Mouse (Mus musculus): ENCODE results near the gene Adcy1.

DNA sequence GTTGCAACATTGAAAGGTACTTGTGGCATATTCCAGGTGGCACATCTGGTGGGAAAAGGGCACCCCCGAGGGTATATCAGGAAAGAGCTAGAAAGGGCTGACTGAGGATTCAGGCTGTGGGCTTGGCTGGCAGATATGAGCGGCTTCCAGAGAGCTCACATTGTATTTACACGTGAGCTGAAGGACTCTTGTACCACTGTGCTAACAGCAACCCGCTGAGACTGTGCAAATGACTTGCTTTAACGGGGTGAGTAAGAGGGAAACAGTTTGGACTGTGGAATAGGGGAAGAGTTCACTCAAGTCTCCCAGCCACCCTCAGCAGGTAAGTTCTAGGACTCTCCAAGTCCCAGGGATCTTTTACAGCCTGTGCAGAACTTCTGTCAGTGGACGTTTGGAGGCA lies 110.4 kb downstream of the Adcy1 start:
- TF ChIP-seq POLR2A (IDR thresholded peaks at IDR 0.05; ENCODE audit: insufficient read depth, low read depth, low read length), result no peak
- TF ChIP-seq CTCF (IDR thresholded peaks at IDR 0.05), result no peak
- TF ChIP-seq EP300 (IDR thresholded peaks at IDR 0.05; ENCODE audit: insufficient read depth, low read depth, low read length), result no peak

Data from heart, adult 2 months (tissue).